Mouse (Mus musculus) E14TG2a.4 (cell line): ENCODE measurements around the gene Gm20388.
A peak's percentile ranks its signal among the peaks of the same experiment; 100 is the strongest.

Source experiments
- H3K27me3 ChIP-seq: 2 replicates; pipeline ENCODE4 v1.6.1; 2014; ENCODE audit warnings: low read length, control low read depth; ENCODE audit not compliant: insufficient read depth
- H3K36me3 ChIP-seq: 2 replicates; pipeline ENCODE4 v1.6.1; 2014; ENCODE audit warnings: low read length, control low read depth; ENCODE audit not compliant: insufficient read depth
- H3K4me1 ChIP-seq: replicated peaks from 2 replicates; pipeline ENCODE4 v1.6.1; 2014; ENCODE audit warnings: low read depth, low read length, control low read depth
- H3K4me3 ChIP-seq: replicated peaks from 2 replicates; pipeline ENCODE4 v1.5.1; 2014; ENCODE audit warnings: mild to moderate bottlenecking, low read length
- H3K9me3 ChIP-seq: 2 replicates; pipeline ENCODE4 v1.6.1; 2014; ENCODE audit warnings: low read length, control low read depth
- CTCF ChIP-seq: conservative IDR thresholded peaks from 2 replicates; pipeline ENCODE4 v1.5.1; 2014; ENCODE audit warnings: low read length
- NANOG ChIP-seq: IDR thresholded peaks from 2 replicates; pipeline ENCODE4 v1.6.1; 2014; ENCODE audit warnings: borderline replicate concordance, low read length, mixed read lengths
- POU5F1 ChIP-seq: IDR thresholded peaks from 2 replicates; pipeline ENCODE4 v1.6.1; 2014; ENCODE audit warnings: low read length, borderline replicate concordance

Gm20388 gene

GRCm38 (mm10) chr8:120828279-120828678 lies 917.6 kb downstream of the Gm20388 start:
- peaks cover 52% of the 10 kb centered on the region for H3K4me1 ChIP-seq
- H3K9me3 ChIP-seq = no peaks in the 10 kb centered on the region
- no peaks in the 10 kb centered on the region for H3K36me3 ChIP-seq
- no peak for TF ChIP-seq POU5F1
- no peak for TF ChIP-seq NANOG
- peak; percentile 94 for TF ChIP-seq CTCF
- H3K27me3 ChIP-seq = peaks cover 21% of the 10 kb centered on the region
- peak overlapping the region; percentile 17; the same call in 1 of the 2 replicates for H3K4me3 ChIP-seq

- H3K27me3 ChIP-seq = peaks cover 41% of the 10 kb centered on the region
- H3K4me3 ChIP-seq = no peak overlapping the region
- H3K36me3 ChIP-seq = no peaks in the 10 kb centered on the region
- peaks cover 34% of the 10 kb centered on the region for H3K4me1 ChIP-seq
- TF ChIP-seq NANOG (no peak), CTCF (no peak)
- H3K9me3 ChIP-seq = no peaks in the 10 kb centered on the region
Observed at GRCm38 (mm10) chr8:120830661-120831060, 920.0 kb downstream of the Gm20388 start.

- TF ChIP-seq POU5F1 (no peak), NANOG (no peak), CTCF (no peak)
- peaks cover 45% of the 10 kb centered on the region for H3K27me3 ChIP-seq
- no peaks in the 10 kb centered on the region for H3K36me3 ChIP-seq
- no peak overlapping the region for H3K4me3 ChIP-seq
- H3K9me3 ChIP-seq = no peaks in the 10 kb centered on the region
- H3K4me1 ChIP-seq = peaks cover 23% of the 10 kb centered on the region
Observed at GRCm38 (mm10) chr8:120832022-120832421, 921.4 kb downstream of the Gm20388 start.

- H3K36me3 ChIP-seq = no peaks in the 10 kb centered on the region
- H3K4me1 ChIP-seq = peaks cover 11% of the 10 kb centered on the region
Observed at GRCm38 (mm10) chr8:120833196-120833595, 922.6 kb downstream of the Gm20388 start.

GRCm38 (mm10) chr8:120839031-120839430 lies 928.4 kb downstream of the Gm20388 start:
- Histone ChIP-seq H3K9me3 (no peaks in the 10 kb centered on the region), H3K4me1 (0 out of 2 replicates have a peak, but pooled peaks cover 2% of the 10 kb centered on the region), H3K27me3 (peaks cover 30% of the 10 kb centered on the region), H3K36me3 (no peaks in the 10 kb centered on the region), H3K4me3 (no peak overlapping the region)
- TF ChIP-seq CTCF = no peak
- no peak for TF ChIP-seq NANOG
- no peak for TF ChIP-seq POU5F1

More at GRCm38 (mm10) chr8:120833196-120833595, 922.6 kb downstream of the Gm20388 start:
- Histone ChIP-seq H3K4me3 (no peak overlapping the region), H3K27me3 (peaks cover 45% of the 10 kb centered on the region), H3K9me3 (no peaks in the 10 kb centered on the region)
- TF ChIP-seq NANOG (no peak), CTCF (no peak)

GRCm38 (mm10) chr8:120843084-120843483 lies 932.4 kb downstream of the Gm20388 start:
- H3K36me3 ChIP-seq = no peaks in the 10 kb centered on the region
- H3K9me3 ChIP-seq = no peaks in the 10 kb centered on the region
- H3K27me3 ChIP-seq = peaks cover 14% of the 10 kb centered on the region; the same call in 1 of the 2 replicates
- TF ChIP-seq CTCF = no peak
- TF ChIP-seq NANOG = no peak
- TF ChIP-seq POU5F1 = no peak
- H3K4me1 ChIP-seq = 0 out of 2 replicates have a peak, but pooled peaks cover 5% of the 10 kb centered on the region
- no peak overlapping the region for H3K4me3 ChIP-seq

- Histone ChIP-seq H3K4me1 (0 out of 2 replicates have a peak, but pooled peaks cover 2% of the 10 kb centered on the region), H3K36me3 (no peaks in the 10 kb centered on the region), H3K27me3 (peaks cover 19% of the 10 kb centered on the region), H3K9me3 (no peaks in the 10 kb centered on the region), H3K4me3 (no peak overlapping the region)
- TF ChIP-seq NANOG = no peak
- TF ChIP-seq POU5F1 = no peak
- TF ChIP-seq CTCF = no peak
Observed at GRCm38 (mm10) chr8:120846018-120846417, 935.4 kb downstream of the Gm20388 start.

GRCm38 (mm10) chr8:120847279-120847678 lies 936.6 kb downstream of the Gm20388 start:
- Histone ChIP-seq H3K4me1 (0 out of 2 replicates have a peak, but pooled peaks cover 2% of the 10 kb centered on the region), H3K4me3 (no peak overlapping the region)

GRCm38 (mm10) chr8:120847735-120848134 lies 937.1 kb downstream of the Gm20388 start:
- H3K9me3 ChIP-seq = no peaks in the 10 kb centered on the region
- H3K4me3 ChIP-seq = no peak overlapping the region
- H3K27me3 ChIP-seq = peaks cover 22% of the 10 kb centered on the region
- H3K36me3 ChIP-seq = no peaks in the 10 kb centered on the region
- TF ChIP-seq POU5F1 = no peak
- no peak for TF ChIP-seq CTCF
- no peak for TF ChIP-seq NANOG
- 0 out of 2 replicates have a peak, but pooled peaks cover 2% of the 10 kb centered on the region for H3K4me1 ChIP-seq

More at GRCm38 (mm10) chr8:120847279-120847678, 936.6 kb downstream of the Gm20388 start:
- Histone ChIP-seq H3K36me3 (no peaks in the 10 kb centered on the region), H3K27me3 (peaks cover 22% of the 10 kb centered on the region), H3K9me3 (no peaks in the 10 kb centered on the region)
- no peak for TF ChIP-seq NANOG
- no peak for TF ChIP-seq POU5F1
